Mouse (Mus musculus) stomach, postnatal 0 days (tissue): ENCODE measurements around the gene Usp3. TPM values are rescaled to one million over a fixed set of nuclear protein-coding genes. Genes with fewer than 3 reads are reported as not detected.
A peak's percentile ranks its signal among the peaks of the same experiment; 100 is the strongest.

Experiments used
- ATAC-seq: fragments of 200-750 bp; cut with Nextera tagmentation; 2 replicates; pipeline ENCODE4 v1.8.0; 2017; ENCODE audit not compliant: low FRiP score, low TSS enrichment
- DNase-seq: peaks from one replicate; pipeline ENCODE4 v3.0.0-alpha.2; 2016; ENCODE audit warnings: low spot score
- H3K27ac ChIP-seq: fragments of 300-500 bp; sonication (generic); replicated peaks from 2 replicates; pipeline ENCODE4 v1.5.1; 2014; ENCODE audit warnings: mild to moderate bottlenecking, control low read depth
- H3K27me3 ChIP-seq: fragments of 300-500 bp; sonication (generic); 2 replicates; pipeline ENCODE4 v1.6.1; 2014; ENCODE audit warnings: low read length; ENCODE audit not compliant: control insufficient read depth, insufficient read depth
- H3K36me3 ChIP-seq: fragments of 300-500 bp; sonication (generic); 2 replicates; pipeline ENCODE4 v1.6.1; 2014; ENCODE audit warnings: low read length, mixed read lengths; ENCODE audit not compliant: control insufficient read depth, insufficient read depth
- H3K4me1 ChIP-seq: fragments of 300-500 bp; sonication (generic); replicated peaks from 2 replicates; pipeline ENCODE4 v1.6.1; 2014; ENCODE audit warnings: antibody characterized with exemption; ENCODE audit not compliant: control insufficient read depth, insufficient read depth
- H3K4me2 ChIP-seq: fragments of 300-500 bp; sonication (generic); replicated peaks from 2 replicates; pipeline ENCODE4 v1.6.1; 2014; ENCODE audit warnings: low read depth, mild to moderate bottlenecking, control low read depth, moderate library complexity
- H3K4me3 ChIP-seq: fragments of 300-500 bp; sonication (generic); 2 replicates; pipeline ENCODE4 v1.5.1; 2014; ENCODE audit warnings: low read depth, low read length, control low read depth
- H3K9ac ChIP-seq: fragments of 300-500 bp; sonication (generic); 2 replicates; pipeline ENCODE4 v1.6.1; 2014; ENCODE audit warnings: mild to moderate bottlenecking, low read length, control low read depth, mixed read lengths
- H3K9me3 ChIP-seq: fragments of 300-500 bp; sonication (generic); 2 replicates; pipeline ENCODE4 v1.6.1; 2016; ENCODE audit warnings: low read length; ENCODE audit not compliant: control insufficient read depth
- CTCF ChIP-seq: IDR thresholded peaks from 2 replicates; pipeline ENCODE4 v1.5.1; 2016; ENCODE audit warnings: antibody characterized with exemption, low read depth, mild to moderate bottlenecking, moderate library complexity
- EP300 ChIP-seq: optimal IDR thresholded peaks from 2 replicates; pipeline ENCODE3; 2016; ENCODE audit warnings: antibody characterized with exemption
- WGBS: fragments of 180-500 bp; shearing (Covaris S2); extraction: QIAGEN DNeasy Blood & Tissue Kit; methylation state at CpG from one replicate; pipeline ENCODE4 v1.1.7; 2014; 5-methylcytosine and 5-hydroxymethylcytosine counted together
- polyA plus RNA-seq: library from polyadenylated mRNA; unstranded; fragments of >200 nt; fragmentation: Nextera tagmentation; extraction: Ambion mirVana; gene quantifications from 2 replicates; pipeline ENCODE4 v1.2.1, GENCODE M21; 2015

The Usp3 gene
- polyA plus RNA-seq = 42.2 and 49.2 TPM in 2 replicates

GRCm38 (mm10) chr9:66592708-66593612 lies at the start of gene Usp3:
Gene Usp3 (minus strand): TSS chr9:66593142.
- no peaks in the 10 kb centered on the region for H3K27me3 ChIP-seq
- TF ChIP-seq CTCF = no peak
- TF ChIP-seq EP300 = peak; percentile 52
- H3K9me3 ChIP-seq = no peaks in the 10 kb centered on the region
- H3K4me2 ChIP-seq = peak within 1 kb of the TSS; percentile 68
- DNase-seq (peak; percentile 98), ATAC-seq (peak; percentile 95)
- no peaks in the 10 kb centered on the region for H3K36me3 ChIP-seq
- H3K9ac ChIP-seq = peak within 1 kb of the TSS; percentile 99
- H3K4me1 ChIP-seq = peaks cover 7% of the 10 kb centered on the region
- peak within 1 kb of the TSS; percentile 96 for H3K27ac ChIP-seq
- peak within 1 kb of the TSS; percentile 67 for H3K4me3 ChIP-seq
- under 1% methylated on average over 71 of the region's 73 CpGs for WGBS

- DNase-seq (no peak), ATAC-seq (no peak)
- Histone ChIP-seq H3K27ac (no peak overlapping the region), H3K27me3 (no peaks in the 10 kb centered on the region), H3K4me1 (no peaks in the 10 kb centered on the region), H3K9ac (no peak overlapping the region), H3K4me3 (no peak overlapping the region), H3K36me3 (no peaks in the 10 kb centered on the region), H3K4me2 (no peak overlapping the region), H3K9me3 (no peaks in the 10 kb centered on the region)
- TF ChIP-seq EP300 = no peak
- 59% methylated on average over 7 of the region's 7 CpGs for WGBS
These were observed 47.5 kb upstream of the Usp3 start for GRCm38 (mm10) chr9:66640491-66640890.

GRCm38 (mm10) chr9:66639626-66640025 lies 46.7 kb upstream of the Usp3 start:
- Histone ChIP-seq H3K4me1 (no peaks in the 10 kb centered on the region), H3K4me3 (no peak overlapping the region), H3K9ac (no peak overlapping the region), H3K36me3 (no peaks in the 10 kb centered on the region), H3K9me3 (no peaks in the 10 kb centered on the region), H3K4me2 (no peak overlapping the region), H3K27me3 (no peaks in the 10 kb centered on the region), H3K27ac (no peak overlapping the region)
- ATAC-seq (no peak), DNase-seq (no peak)
- no peak for TF ChIP-seq CTCF
- no peak for TF ChIP-seq EP300
- WGBS = 76% methylated on average over 2 of the region's 2 CpGs

GRCm38 (mm10) chr9:66632441-66632840 lies 39.5 kb upstream of the Usp3 start:
- Histone ChIP-seq H3K4me3 (no peak overlapping the region), H3K27ac (no peak overlapping the region), H3K9ac (no peak overlapping the region), H3K27me3 (no peaks in the 10 kb centered on the region), H3K36me3 (no peaks in the 10 kb centered on the region), H3K9me3 (no peaks in the 10 kb centered on the region), H3K4me2 (no peak overlapping the region), H3K4me1 (no peaks in the 10 kb centered on the region)
- DNase-seq (no peak), ATAC-seq (no peak)
- 72% methylated on average over 1 of the region's 1 CpGs for WGBS
- no peak for TF ChIP-seq CTCF
- no peak for TF ChIP-seq EP300

- Histone ChIP-seq H3K9me3 (no peaks in the 10 kb centered on the region), H3K9ac (no peak overlapping the region), H3K27me3 (no peaks in the 10 kb centered on the region), H3K4me2 (no peak overlapping the region), H3K27ac (no peak overlapping the region), H3K36me3 (no peaks in the 10 kb centered on the region), H3K4me3 (no peak overlapping the region), H3K4me1 (no peaks in the 10 kb centered on the region)
- 12% methylated on average over 1 of the region's 1 CpGs for WGBS
- no peak for TF ChIP-seq EP300
- no peak for TF ChIP-seq CTCF
- ATAC-seq (no peak), DNase-seq (no peak)
These were observed 38.0 kb upstream of the Usp3 start for GRCm38 (mm10) chr9:66630931-66631330.

GRCm38 (mm10) chr9:66626661-66627060 lies 33.7 kb upstream of the Usp3 start:
- no peaks in the 10 kb centered on the region for H3K36me3 ChIP-seq
- no peak overlapping the region for H3K4me2 ChIP-seq
- no peak overlapping the region for H3K27ac ChIP-seq
- DNase-seq = peak; percentile 36
- no peak for TF ChIP-seq EP300
- H3K9ac ChIP-seq = no peak overlapping the region
- no peak for ATAC-seq
- H3K9me3 ChIP-seq = no peaks in the 10 kb centered on the region
- H3K27me3 ChIP-seq = no peaks in the 10 kb centered on the region
- WGBS = 40% methylated on average over 5 of the region's 5 CpGs
- H3K4me3 ChIP-seq = no peak overlapping the region
- 0 out of 2 replicates have a peak, but pooled peaks cover 6% of the 10 kb centered on the region for H3K4me1 ChIP-seq
